Mouse (Mus musculus) hindbrain, embryonic 15.5 days (tissue): ENCODE results near the gene Rpe. TPM values are rescaled to one million over a fixed set of nuclear protein-coding genes. Genes with fewer than 3 reads are reported as not detected.
"Not testable (repeated sequence)": the region's sequence is repeated elsewhere in the genome, so short reads cannot be mapped to it uniquely, and the experiment has no call there.

Source experiments
- ATAC-seq: fragments of 200-750 bp; cut with Nextera tagmentation; 2 replicates; pipeline ENCODE4 v1.8.0; 2017; ENCODE audit warnings: low read depth, moderate number of reproducible peaks, moderate TSS enrichment; ENCODE audit not compliant: low FRiP score
- H3K27ac ChIP-seq: fragments of 300-500 bp; sonication (generic); replicated peaks from 2 replicates; pipeline ENCODE4 v1.5.1; 2015; ENCODE audit warnings: mild to moderate bottlenecking, inconsistent platforms
- H3K27me3 ChIP-seq: fragments of 300-500 bp; sonication (generic); 2 replicates; pipeline ENCODE4 v1.6.1; 2015; ENCODE audit warnings: control low read depth, inconsistent platforms
- H3K36me3 ChIP-seq: fragments of 300-500 bp; sonication (generic); 2 replicates; pipeline ENCODE4 v1.6.1; 2015; ENCODE audit warnings: control low read depth, inconsistent platforms
- H3K4me1 ChIP-seq: fragments of 300-500 bp; sonication (generic); replicated peaks from 2 replicates; pipeline ENCODE4 v1.6.1; 2015; ENCODE audit warnings: control low read depth, inconsistent platforms
- H3K4me2 ChIP-seq: fragments of 300-500 bp; sonication (generic); 2 replicates; pipeline ENCODE4 v1.6.1; 2015; ENCODE audit warnings: moderate library complexity, mild to moderate bottlenecking, inconsistent platforms
- H3K4me3 ChIP-seq: fragments of 300-500 bp; sonication (generic); 2 replicates; pipeline ENCODE4 v1.5.1; 2015; ENCODE audit warnings: mild to moderate bottlenecking, inconsistent platforms
- H3K9ac ChIP-seq: fragments of 300-500 bp; sonication (generic); 2 replicates; pipeline ENCODE4 v1.6.1; 2015; ENCODE audit warnings: inconsistent platforms
- H3K9me3 ChIP-seq: fragments of 300-500 bp; sonication (generic); 2 replicates; pipeline ENCODE4 v1.6.1; 2016; ENCODE audit warnings: control low read depth, inconsistent platforms
- WGBS: fragments of 180-500 bp; shearing (Covaris S2); methylation state at CpG from one replicate; pipeline ENCODE4 v1.1.7; 2015; 5-methylcytosine and 5-hydroxymethylcytosine counted together
- polyA plus RNA-seq: library from polyadenylated mRNA; unstranded; fragments of >200 nt; fragmentation: Nextera tagmentation; extraction: Ambion mirVana; gene quantifications from 2 replicates; pipeline ENCODE4 v1.2.1, GENCODE M21; 2015

Rpe gene
- polyA plus RNA-seq, 1 experiment from 2014 or later, result 37.4 TPM

GRCm38 (mm10) chr1:66695296-66695695 lies 5.3 kb upstream of the Rpe start:
- Histone ChIP-seq H3K36me3 (no peaks in the 10 kb centered on the region), H3K27ac (no peak overlapping the region), H3K4me1 (peaks cover 3% of the 10 kb centered on the region; the same call in 1 of the 2 replicates), H3K4me3 (no peak overlapping the region), H3K27me3 (no peaks in the 10 kb centered on the region), H3K9me3 (no peaks in the 10 kb centered on the region), H3K9ac (no peak overlapping the region), H3K4me2 (no peak overlapping the region)
- no peak for ATAC-seq
- 70% methylated on average over 7 of the region's 7 CpGs for WGBS

GRCm38 (mm10) chr1:66699630-66700029 lies 1.0 kb upstream of the Rpe start:
- not testable (repeated sequence) for H3K36me3 ChIP-seq, H3K4me2 ChIP-seq, ATAC-seq

GRCm38 (mm10) chr1:66700149-66700692 lies 410 bp upstream of the Rpe start:
- 43% methylated on average over 5 of the region's 5 CpGs for WGBS
- Histone ChIP-seq H3K9me3 (no peaks in the 10 kb centered on the region), H3K27me3 (no peaks in the 10 kb centered on the region), H3K9ac (no peak overlapping the region), H3K4me2 (peak overlapping the region; percentile 71), H3K27ac (peak overlapping the region; percentile 86), H3K4me1 (peaks cover 34% of the 10 kb centered on the region), H3K36me3 (no peaks in the 10 kb centered on the region), H3K4me3 (peak overlapping the region; percentile 61)
- ATAC-seq, result peak; percentile 55

More at GRCm38 (mm10) chr1:66699630-66700029, 1.0 kb upstream of the Rpe start:
- WGBS, result 86% methylated on average over 10 of the region's 10 CpGs
- H3K9ac ChIP-seq, H3K27me3 ChIP-seq, H3K27ac ChIP-seq, H3K9me3 ChIP-seq, H3K4me3 ChIP-seq: not testable (repeated sequence)
- peaks cover 34% of the 10 kb centered on the region for H3K4me1 ChIP-seq

GRCm38 (mm10) chr1:66701576-66701940 lies 927 bp downstream of the Rpe start:
- H3K9ac ChIP-seq, result peak overlapping the region; percentile 68
- H3K36me3 ChIP-seq, result peaks cover 3% of the 10 kb centered on the region; the same call in 1 of the 2 replicates
- no peaks in the 10 kb centered on the region for H3K9me3 ChIP-seq
- peak overlapping the region; percentile 71 for H3K4me2 ChIP-seq
- H3K4me3 ChIP-seq, result peak overlapping the region; percentile 61
- peaks cover 34% of the 10 kb centered on the region for H3K4me1 ChIP-seq
- ATAC-seq, result no peak
- WGBS, result 40% methylated on average over 2 of the region's 2 CpGs
- no peak overlapping the region for H3K27ac ChIP-seq
- no peaks in the 10 kb centered on the region for H3K27me3 ChIP-seq

GRCm38 (mm10) chr1:66702623-66703345 lies 2.2 kb downstream of the Rpe start:
- no peaks in the 10 kb centered on the region for H3K9me3 ChIP-seq
- H3K27me3 ChIP-seq, result no peaks in the 10 kb centered on the region
- WGBS, result 87% methylated on average over 4 of the region's 4 CpGs
- no peak for ATAC-seq
- no peak overlapping the region for H3K9ac ChIP-seq
- no peak overlapping the region for H3K4me3 ChIP-seq
- H3K4me1 ChIP-seq, result peaks cover 34% of the 10 kb centered on the region
- H3K27ac ChIP-seq, result no peak overlapping the region
- peaks cover 11% of the 10 kb centered on the region; the same call in 1 of the 2 replicates for H3K36me3 ChIP-seq
- peak overlapping the region; percentile 6; the same call in 1 of the 2 replicates for H3K4me2 ChIP-seq

GRCm38 (mm10) chr1:66704523-66704922 lies 3.9 kb downstream of the Rpe start:
- H3K36me3 ChIP-seq, result peaks cover 11% of the 10 kb centered on the region; the same call in 1 of the 2 replicates
- H3K4me3 ChIP-seq, result no peak overlapping the region
- H3K4me1 ChIP-seq, result peaks cover 34% of the 10 kb centered on the region
- ATAC-seq, result no peak
- H3K27ac ChIP-seq, result no peak overlapping the region
- H3K9ac ChIP-seq, result no peak overlapping the region
- no peaks in the 10 kb centered on the region for H3K9me3 ChIP-seq
- 0 out of 2 replicates have a peak overlapping the region, but pooled peaks have one; percentile 4 for H3K4me2 ChIP-seq
- H3K27me3 ChIP-seq, result no peaks in the 10 kb centered on the region
- 51% methylated on average over 6 of the region's 6 CpGs for WGBS

GRCm38 (mm10) chr1:66712859-66713258 lies 12.2 kb downstream of the Rpe start:
- no peak overlapping the region for H3K27ac ChIP-seq
- H3K4me2 ChIP-seq, result no peak overlapping the region
- H3K9me3 ChIP-seq, result no peaks in the 10 kb centered on the region
- 94% methylated on average over 3 of the region's 3 CpGs for WGBS
- no peaks in the 10 kb centered on the region for H3K4me1 ChIP-seq
- H3K4me3 ChIP-seq, result no peak overlapping the region
- H3K9ac ChIP-seq, result no peak overlapping the region
- peaks cover 21% of the 10 kb centered on the region for H3K36me3 ChIP-seq
- ATAC-seq, result no peak
- H3K27me3 ChIP-seq, result no peaks in the 10 kb centered on the region

- no peak overlapping the region for H3K4me3 ChIP-seq
- no peak for ATAC-seq
- no peaks in the 10 kb centered on the region for H3K4me1 ChIP-seq
- H3K9me3 ChIP-seq, result no peaks in the 10 kb centered on the region
- H3K4me2 ChIP-seq, result no peak overlapping the region
- peaks cover 23% of the 10 kb centered on the region for H3K36me3 ChIP-seq
- no peaks in the 10 kb centered on the region for H3K27me3 ChIP-seq
- WGBS, result 90% methylated on average over 1 of the region's 1 CpGs
- no peak overlapping the region for H3K27ac ChIP-seq
- no peak overlapping the region for H3K9ac ChIP-seq
These were observed 29.9 kb downstream of the Rpe start for GRCm38 (mm10) chr1:66730581-66730980.

GRCm38 (mm10) chr1:66768764-66769163 lies 68.1 kb downstream of the Rpe start:
- Histone ChIP-seq H3K9ac (no peak overlapping the region), H3K36me3 (peaks cover 14% of the 10 kb centered on the region), H3K4me2 (no peak overlapping the region), H3K27ac (no peak overlapping the region), H3K4me3 (no peak overlapping the region), H3K9me3 (no peaks in the 10 kb centered on the region), H3K4me1 (no peaks in the 10 kb centered on the region), H3K27me3 (no peaks in the 10 kb centered on the region)
- no peak for ATAC-seq
- WGBS, result 70% methylated on average over 1 of the region's 1 CpGs

Other genes with a start within 250 kb of the Rpe start
- 6.8 and 9.2 TPM in 2 replicates for gene Unc80, start 232.5 kb upstream of the Rpe start, polyA plus RNA-seq
- 12.5 and 15.2 TPM in 2 replicates for gene Kansl1l, start 116.7 kb downstream of the Rpe start, polyA plus RNA-seq
- gene Acadl, start 162.4 kb downstream of the Rpe start, polyA plus RNA-seq, result 58.0 and 58.8 TPM in 2 replicates
- 2.4 and 4.0 TPM in 2 replicates for gene Myl1, start 244.6 kb downstream of the Rpe start, polyA plus RNA-seq